Mouse (Mus musculus): ENCODE results near the gene Wnt7b. TPM values are rescaled to one million over a fixed set of nuclear protein-coding genes. Genes with fewer than 3 reads are reported as not detected.

Gene Wnt7b
- total RNA-seq, 2 experiments from 2014 or later, result not detected

DNA sequence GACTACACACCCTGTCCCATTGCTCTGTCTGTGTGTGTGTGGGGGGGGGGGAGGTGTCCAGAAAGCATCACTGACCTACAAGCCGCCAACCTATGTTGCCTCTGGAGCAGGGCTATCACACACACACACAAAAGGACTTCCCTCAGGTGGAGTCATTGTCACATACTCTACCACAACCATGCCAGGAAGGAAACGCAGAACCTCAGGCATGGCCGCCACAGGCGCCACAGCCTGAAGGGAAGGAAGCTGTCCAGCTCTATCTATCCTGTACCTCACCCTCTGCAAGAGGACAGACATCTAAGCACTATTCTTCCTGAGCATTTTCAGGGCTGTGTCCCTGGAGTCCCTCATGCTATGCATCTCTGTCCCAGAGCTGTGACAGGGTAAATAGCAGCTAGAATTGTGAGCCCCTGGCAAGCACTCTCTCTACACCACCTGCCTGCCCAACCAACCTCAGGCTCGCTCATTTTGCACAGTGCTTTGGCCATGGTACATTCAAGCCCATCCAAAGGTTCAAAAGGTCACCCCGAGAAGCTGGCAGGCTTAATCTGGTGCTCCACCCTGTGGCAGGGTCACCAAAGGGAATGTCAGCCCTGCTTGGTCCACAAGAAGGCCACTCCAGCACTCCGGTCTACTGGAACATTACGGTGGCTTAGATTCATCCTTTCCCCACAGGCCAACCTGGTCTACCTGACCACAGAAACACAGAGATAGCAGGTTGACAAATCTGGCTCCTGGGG lies 12.1 kb downstream of the Wnt7b start:
- no peak for DNase-seq

DNA sequence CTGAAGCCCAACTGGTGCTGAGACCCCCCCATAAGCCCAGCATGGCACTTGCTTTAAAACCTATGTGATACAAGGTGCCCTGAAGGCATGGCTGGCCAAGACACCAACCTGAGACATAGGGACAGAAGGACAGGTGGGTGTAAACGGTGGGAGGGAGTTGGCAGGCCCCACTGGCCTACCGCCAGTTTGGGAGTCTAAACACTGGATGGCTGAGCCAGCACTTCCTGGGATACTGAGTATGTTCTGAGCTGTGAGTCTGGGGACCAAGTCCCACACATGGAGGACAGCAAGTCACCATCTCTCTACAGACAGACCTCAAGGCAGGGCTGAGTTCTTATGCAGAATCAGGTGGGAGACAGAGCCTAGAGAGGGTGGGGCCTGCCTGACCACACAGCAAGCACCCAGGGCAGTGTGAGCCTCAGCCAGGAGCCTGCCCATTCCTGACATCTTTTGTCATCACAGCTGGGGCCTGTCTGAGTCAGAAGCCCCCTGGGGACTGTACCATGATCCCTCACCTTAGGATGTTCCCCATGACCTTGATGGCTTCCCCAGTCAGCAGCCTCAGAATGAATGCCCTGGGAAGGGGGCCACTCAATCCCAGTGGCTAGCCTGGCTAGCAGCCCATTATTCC lies 13.0 kb downstream of the Wnt7b start:
- DNase-seq, result no peak

DNA sequence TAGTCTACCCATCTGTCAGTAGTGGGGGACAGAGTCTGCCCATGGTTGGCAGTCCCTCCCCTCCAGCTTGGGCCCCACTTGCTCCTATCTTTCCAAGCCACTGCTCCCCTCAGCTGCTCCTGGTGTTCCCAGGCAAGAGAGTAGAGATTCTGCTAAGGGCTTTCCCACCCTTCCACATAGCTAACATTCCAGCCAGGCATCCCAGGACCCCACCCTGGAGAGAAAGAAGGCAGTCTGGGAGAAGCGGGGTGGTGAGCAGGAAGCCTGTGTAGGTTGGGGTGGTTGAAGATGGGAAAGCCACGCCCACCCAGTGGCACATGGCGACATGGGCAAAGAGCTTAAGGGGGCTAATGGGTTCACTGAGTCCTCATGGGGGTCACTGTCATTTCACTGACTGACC lies 13.9 kb downstream of the Wnt7b start:
- no peak for DNase-seq

DNA sequence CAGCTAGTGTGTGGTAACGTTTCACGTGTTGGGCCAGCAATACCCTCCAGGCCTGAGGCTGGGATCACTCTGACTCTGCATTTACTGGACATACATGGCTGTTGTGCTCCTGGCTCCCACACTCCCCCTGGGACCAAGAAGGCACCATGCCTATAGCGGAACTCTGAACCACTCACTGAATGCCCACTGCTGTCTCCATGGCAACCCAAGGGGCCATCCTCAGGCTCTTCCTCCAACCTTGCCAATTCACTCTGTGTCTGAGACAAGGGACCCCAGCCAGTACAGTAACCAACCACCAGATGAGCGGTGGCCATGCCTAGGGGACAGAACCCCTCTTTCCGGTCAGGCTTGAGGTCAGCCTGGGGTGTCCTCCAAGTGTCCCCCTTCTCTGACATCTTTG lies 17.3 kb downstream of the Wnt7b start:
- no peak for DNase-seq

DNA sequence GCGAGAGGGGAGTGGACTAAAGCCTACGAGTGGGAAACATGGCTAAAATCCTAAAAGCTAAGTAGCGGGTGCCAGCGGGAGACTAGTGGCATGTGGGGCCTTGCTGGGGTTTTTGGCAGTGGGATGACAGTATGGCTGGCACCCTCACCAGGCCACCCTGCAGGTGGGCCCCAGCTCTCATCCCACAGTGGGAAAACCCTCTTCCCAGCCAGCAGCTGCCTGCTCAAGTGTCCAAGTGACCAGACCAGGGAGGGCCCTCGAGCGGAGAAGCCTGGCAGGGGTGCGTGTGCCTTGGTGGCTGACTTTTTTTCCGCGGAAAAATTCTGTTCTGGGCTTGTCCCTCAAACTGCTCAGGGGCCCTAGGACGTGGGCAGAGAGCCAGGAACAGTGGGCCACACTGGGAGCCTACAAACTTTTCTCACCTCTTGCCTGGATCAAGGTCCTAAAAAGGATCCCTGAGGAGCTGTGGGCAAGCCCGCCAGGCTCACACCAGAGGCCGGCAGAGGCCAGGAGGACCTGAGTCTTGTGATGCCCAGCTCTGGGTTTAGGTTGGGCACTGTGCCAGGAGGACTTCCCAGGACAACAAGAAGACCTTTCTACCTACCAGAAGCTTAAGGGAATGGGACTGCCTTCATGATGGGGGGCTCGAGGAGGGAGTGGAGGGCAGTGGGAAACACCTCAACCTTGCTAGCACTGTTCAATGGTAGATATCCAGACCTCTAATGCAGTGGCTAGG lies 18.1 kb downstream of the Wnt7b start:
- no peak for DNase-seq

DNA sequence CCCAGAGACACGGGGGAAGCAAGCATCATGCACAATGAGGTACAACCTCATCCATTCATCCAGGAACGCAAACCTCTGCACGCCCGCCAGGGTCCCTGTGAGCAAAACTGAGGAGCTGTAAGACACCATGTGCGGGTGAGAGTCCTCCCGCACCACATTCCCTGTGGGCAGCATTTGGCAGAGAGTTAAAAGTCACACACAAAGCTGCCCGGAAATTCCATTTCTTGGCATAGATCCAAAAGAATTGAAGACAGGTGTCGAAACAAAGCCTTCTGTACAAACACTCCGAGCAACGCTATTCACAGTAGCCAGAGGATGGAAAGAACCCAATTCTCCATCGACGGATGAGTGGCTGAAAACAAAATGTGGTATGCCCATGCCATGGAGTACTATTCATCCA lies 20.3 kb downstream of the Wnt7b start:
- no peak for DNase-seq

DNA sequence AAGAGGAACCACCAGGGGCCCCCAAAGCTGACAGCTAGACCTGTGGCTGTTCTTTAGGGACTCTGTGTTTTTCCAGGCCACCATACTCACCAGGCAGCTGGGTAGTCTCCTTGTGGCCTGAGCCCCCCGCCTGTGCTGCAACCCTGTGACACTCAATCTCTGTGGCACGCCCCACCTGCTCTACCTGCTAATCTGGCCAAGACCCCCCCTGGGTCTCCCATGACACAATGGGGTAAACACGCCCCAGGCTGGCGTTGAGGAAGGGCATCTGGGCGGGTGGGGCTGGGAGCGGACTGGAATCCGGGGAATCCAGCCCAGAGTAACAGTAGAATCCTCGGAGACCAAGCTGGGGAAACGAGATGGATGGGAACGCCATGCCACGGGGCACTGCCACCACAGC lies 21.4 kb downstream of the Wnt7b start:
- no peak for DNase-seq

DNA sequence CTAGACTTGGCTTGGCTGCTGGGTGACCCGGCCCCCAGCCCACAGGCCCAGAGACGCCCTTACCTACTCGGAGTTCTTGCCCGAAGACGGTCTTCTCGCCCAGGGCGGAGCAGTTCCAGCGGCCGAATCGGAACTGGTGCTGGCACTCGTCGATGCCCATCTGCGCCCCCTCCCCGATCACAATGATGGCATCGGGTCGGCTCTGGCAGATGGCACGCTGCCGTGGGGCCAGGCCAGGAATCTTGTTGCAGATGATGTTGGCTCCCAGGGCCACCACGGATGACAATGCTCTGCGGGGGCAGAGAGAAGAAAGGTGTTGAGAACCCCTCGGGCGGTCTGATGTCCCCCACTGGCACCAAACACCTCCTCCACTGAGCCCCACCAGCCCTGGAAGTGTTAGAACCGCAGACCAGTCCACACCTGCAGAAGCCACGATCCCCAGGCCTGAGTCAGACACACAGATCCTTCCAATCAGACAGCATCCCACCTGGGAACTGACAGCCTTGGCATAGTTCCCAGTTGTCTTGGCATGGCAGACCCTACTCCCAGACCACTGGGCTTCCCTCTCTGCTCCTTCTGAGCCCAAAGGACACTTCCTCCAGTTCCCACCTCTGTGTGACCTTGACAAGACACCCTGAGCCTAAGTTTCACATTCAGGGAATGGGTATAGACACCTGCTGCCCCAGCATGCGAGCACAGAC lies 23.3 kb downstream of the Wnt7b start:
- no peak for DNase-seq

DNA sequence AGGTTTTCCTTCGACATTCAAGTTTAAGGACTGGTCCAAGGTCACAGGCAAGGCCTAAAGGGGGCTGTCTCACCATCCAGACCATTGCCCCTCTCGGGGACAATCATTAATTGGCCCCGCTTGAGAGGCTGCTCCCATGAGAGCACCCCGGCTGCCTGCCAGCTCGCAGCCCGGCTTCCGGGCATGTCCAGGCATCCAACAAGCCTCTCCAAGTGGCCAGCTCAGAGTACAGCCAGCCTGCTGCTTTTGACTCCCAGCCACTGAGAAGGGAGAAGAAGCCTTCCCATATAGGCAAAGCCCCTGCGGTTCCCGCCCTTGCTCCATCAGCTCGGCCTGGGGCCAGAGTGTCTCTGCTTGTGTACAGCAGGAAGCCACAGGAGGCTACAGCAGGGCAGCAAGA lies 26.5 kb downstream of the Wnt7b start:
- no peak for DNase-seq

DNA sequence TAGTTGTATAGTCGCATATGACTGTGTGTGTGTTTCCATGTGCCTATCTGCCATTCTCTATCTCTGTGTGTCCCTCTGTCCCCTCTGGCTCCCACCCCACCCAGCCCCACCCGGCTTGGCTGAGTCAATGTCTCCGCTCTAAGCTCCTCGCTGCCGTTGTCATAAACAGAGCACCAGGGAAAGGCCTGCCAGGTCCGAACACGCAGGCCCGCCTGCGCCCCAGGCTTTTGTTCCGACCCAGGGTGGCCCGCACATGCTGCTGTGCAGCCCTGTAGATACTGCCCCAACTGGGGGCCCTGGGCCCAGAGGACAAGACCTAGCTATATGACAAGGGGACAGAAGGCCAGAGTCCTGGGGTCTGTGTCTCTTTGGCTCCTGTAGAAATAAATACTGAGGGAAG lies 28.9 kb downstream of the Wnt7b start:
- no peak for DNase-seq

DNA sequence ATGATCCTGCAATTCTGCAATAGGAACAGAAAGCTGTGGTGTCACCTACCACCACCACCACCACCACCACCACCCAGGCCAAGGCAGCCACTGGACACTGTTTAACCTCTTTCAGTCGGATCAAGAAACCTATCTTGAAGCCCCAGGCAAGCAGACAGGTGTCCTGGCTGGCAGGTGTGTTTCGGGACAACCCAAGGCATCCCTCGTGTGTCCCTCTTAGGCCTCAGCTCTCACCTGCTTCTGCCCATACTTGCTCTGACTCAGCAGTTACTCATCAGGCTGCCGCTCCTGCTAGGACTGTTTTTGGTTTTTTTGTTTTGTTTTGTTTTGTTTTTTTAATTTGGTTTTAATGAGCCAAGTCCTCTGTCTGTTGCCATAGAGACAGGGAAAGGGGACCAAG lies 35.8 kb downstream of the Wnt7b start:
- DNase-seq, result no peak

DNA sequence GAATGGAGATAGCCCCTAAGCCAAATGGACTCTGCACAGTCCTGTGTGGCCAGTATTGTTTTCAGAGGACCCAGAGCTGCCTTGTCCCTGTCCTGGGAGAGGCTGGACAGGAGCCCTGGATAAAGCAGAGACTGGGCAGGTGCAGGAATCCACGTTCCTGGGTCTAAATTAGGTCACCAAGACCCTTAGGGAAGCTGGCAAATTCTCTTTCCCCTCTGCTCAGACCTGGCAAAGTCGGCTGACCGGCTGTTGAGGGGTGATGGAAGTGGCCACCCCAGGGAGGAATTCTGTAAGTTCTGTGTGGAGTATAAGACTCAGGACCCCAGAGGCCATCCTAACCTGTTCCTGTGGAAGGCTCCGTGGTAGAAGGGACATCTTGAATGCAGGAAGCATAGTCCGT lies 36.9 kb downstream of the Wnt7b start:
- no peak for DNase-seq

DNA sequence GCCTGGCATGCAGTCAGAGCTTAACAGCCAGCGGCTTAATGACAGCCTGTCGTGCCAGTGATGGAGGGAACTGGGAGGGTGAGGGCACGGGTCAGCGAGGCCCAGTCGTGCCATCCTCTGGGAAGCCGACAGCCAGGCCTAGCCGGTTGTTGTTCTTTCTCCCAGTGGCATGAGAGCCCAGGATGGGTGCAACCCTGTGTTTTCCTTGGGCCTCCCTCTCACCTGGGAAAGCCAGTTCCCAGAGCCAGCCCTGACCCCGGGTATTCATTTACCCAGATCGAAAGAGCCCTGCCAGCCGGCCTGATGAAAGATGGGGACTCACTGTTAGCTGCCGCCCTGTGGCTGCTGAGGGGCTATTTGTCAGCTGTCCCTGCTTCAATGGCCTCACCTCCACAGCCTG lies 44.1 kb downstream of the Wnt7b start:
- DNase-seq, result no peak

DNA sequence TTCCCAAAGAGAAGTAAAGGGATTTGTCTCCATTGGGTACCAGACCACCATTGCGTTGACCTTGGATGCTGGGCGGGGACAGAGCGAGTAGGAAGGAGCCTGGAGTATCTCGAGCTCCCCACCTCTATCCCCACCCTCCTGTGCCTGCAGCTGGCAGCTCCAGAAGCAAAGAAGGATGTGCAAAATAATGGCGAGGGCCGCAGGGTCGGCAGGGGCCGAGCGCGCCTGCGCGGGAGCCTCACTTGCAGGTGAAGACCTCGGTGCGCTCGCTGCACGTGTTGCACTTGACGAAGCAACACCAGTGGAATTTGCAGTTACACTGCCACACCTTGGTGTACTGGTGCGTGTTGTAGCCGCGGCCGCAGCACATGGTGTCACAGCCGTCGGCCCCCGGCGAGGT lies 45.1 kb downstream of the Wnt7b start:
- no peak for DNase-seq

DNA sequence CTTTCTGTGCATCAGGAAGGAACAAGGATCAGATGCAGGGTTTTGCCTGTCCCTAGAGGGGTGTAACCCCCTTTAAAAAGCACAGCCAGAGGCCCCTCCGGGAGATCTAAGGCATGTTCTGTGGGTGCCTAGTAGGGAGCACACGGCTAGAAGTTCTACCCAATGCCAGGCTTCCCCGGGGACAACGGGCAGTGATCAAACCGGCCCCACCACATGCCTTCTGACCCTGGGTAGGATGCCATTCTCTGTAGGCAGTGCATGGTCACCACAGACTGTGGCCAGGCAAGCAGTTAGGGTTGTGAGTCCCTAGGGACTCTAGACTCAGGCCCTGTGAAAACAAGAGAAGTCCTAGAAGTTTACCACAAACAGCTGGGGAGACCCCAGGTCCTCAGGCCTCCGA lies 47.6 kb downstream of the Wnt7b start:
- no peak for DNase-seq

DNA sequence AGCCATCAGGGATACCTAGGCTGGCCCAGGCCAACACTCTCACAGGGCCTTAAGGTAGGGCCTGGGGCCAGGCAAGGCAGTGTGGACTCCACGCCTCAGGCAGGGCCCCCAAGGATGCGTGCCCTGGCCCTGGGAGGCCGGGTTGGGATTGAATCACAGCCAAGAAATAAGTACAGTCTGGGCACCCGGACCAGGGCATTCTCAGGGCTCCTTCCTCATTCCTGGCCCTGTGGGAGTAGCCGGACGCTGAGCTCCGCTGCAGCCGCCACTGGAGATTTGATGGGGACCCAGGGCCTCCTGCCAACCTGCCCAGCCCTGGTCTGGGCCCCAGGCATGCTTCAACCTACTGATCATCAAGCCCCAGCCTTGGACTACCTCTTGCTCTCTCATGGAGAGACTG lies 48.1 kb downstream of the Wnt7b start:
- DNase-seq, result no peak

DNA sequence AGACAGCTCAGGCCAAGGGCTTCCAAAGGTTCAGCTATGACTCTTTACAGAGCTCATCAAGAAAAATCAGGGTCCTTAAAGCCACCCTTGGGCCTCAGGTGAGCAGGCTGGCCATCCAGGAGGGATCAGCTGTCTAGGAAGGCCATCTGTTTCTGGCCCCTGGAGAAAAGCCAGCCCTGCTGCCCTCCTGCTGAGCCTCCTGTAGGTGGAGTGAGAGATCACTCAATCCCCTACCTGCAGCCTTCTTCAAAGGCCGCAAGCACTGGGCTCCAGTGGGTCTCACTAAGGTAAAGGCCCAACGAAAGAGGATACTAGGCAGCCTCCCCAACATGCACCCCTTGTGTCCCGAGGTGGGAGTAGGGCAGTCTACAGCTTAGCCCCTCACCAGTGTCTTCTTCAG lies 50.2 kb downstream of the Wnt7b start:
- DNase-seq, result no peak

DNA sequence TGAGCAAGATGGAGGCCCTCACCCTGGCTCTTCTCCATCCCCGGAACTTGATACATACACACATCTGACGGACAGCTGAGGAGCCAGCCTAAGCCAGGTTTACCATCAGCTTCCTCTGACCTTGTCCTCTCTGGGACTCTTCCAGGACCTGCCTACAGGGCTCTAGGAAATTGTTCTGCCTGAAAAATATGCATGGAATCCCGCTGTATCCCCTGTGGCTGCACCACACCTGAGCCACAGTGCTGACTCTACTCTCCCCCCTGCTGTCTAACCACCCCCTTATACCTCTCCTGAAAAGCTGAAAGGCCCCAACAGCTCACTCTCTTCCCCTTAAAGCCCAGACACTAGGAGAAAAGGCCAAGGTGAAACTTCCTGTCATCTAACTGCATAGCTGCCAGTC lies 52.4 kb downstream of the Wnt7b start:
- DNase-seq, result no peak

DNA sequence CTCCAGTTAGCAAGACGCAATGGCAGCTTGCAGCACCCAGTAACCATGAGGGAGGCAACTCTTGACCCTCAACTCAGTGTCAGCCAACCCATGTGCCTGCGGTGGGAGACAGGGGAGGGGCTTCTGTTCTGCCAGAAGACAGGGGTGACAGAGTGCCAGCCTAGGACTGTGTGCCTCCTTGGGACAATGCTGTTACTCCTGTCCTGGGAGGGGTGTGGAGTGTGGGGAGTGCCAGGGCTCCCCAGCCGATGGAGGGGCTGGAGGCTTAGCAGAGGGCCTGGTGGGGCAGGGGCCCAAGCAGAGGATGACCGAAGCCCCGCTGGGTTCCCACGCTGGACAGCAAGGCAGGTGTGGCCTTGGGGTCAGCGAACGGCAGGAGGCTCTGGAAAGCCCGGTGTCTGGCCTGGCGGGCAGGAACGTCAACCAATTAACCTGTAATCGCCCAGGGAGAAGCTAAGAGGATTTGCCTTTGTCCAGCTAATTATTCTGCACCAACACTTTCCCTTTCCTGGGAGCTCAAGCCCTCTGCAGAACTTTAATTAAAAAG lies 57.8 kb downstream of the Wnt7b start:
- no peak for DNase-seq

DNA sequence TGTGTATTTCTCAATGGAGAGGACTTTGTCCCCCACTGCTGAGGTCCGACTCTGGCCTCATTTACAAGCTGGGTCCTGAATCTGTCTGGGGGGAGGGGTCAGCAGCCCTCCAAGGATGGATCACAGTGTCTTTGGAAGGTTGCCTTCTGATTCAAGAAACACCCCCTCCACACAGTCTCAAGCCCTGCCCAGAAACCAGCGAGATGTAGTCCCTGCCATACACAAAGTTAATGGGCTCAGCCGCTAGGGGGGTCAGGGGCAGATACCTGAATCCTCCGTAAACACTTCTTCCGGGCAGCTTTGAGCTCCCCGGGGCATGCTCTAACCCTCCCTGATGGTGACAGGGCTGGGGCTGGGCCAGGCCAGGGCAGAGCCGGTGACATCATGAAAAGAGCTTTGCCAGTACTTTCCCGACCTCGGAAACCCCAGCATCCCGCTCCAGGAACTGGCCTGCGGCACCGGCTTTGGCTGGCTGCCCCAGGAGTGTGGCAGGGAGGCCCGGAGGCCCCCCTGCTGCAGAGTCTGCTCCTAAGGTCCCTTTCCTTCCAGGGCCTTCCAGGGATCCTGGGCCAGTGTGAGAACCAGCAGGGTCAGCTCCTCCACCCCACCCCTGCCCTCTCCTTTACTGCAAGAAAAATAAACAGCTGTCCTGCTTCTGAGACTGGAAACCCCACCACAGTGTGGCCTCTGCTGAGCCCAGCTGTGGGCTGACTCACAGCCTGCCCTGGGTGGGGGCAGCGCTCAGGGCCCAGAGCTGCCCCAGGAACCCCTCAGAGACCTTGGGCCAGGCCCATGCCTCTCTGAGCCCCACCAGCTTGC lies 58.9 kb downstream of the Wnt7b start:
- peak; percentile 63 for DNase-seq

DNA sequence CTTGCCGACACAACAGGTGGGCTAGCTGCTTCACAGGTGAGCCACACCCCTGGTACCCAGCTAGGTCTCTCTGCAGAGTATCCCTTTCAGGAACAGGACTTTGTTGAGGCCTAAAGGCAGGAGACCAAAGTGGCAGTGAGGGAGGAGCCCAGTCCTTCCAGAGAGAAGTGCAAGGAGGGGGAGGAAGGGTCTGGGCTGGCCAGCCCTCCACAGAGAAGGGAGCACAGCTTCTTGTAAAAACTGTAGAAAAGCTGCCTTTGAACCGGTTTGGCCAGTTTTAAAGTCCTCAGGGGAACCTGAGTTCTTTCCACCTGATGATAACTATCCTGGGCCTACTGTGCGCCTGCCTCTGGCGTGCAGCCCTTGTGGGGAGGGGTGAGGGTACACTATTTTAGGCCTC lies 62.8 kb downstream of the Wnt7b start:
- DNase-seq, result no peak
